Mouse (Mus musculus): ENCODE measurements around the gene Atxn7l2. TPM values are rescaled to one million over a fixed set of nuclear protein-coding genes. Genes with fewer than 3 reads are reported as not detected.

Gene Atxn7l2
- polyA plus RNA-seq, 1 experiment from 2014 or later: 3.4 TPM

DNA sequence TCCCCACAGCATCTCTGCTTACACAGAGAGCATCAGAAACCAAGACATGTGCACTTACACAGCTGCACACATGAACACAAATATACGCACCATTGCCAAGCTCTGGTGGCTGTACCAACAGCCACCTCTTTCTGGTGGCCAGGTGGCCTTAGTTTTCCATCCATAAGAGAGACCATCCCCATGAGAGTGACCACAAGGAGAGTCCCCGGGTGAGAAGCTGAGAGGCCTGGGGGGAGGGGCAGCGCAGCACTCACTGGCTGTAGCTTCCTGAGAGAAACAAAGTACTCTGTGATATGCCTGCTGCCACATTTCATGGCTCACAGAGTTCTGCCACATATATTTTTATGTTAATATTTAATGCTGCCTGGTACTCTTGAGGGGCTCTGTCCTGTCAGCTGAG lies 41.5 kb downstream of the Atxn7l2 start:
- no peak for ATAC-seq
- WGBS: 57% methylated on average over 3 of the region's 3 CpGs
- TF ChIP-seq CTCF (IDR thresholded peaks at IDR 0.05; ENCODE audit: low read depth): no peak
- Histone ChIP-seq H3K9me3 (ENCODE audit: control insufficient read depth) (no peaks in the 10 kb centered on the region), H3K9ac (ENCODE audit: low read depth, low read length) (no peak overlapping the region), H3K4me1 (replicated peaks; ENCODE audit: control insufficient read depth, insufficient read depth, low read length) (no peaks in the 10 kb centered on the region), H3K36me3 (ENCODE audit: control insufficient read depth, insufficient read depth) (no peaks in the 10 kb centered on the region), H3K4me3 (ENCODE audit: low read depth, low read length) (no peak overlapping the region), H3K27ac (ENCODE audit: low read depth, low read length) (no peak overlapping the region), H3K4me2 (replicated peaks; ENCODE audit: low read depth) (no peak overlapping the region), H3K27me3 (replicated peaks; ENCODE audit: control insufficient read depth, insufficient read depth, low read length) (no peaks in the 10 kb centered on the region)

DNA sequence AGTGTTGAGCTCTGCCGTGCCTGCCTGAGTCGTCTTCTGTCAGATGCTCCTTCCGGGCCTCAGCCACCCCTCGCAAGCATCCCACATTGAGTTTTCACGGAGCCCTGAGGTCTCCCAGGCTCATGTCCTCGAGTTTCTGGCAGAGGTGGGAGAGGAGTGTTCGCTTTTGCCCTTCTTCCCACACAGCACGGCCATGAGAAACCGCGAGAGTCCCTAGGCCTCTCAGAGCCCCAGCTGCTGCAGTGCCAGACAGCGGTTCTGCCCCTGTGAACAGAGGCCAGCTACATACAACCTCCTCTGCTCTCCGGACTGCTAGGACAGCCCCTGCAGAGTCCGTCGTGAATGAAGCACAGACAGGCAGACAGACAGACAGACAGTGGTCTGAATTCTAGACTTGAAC lies 43.2 kb downstream of the Atxn7l2 start:
- WGBS: 61% methylated on average over 14 of the region's 14 CpGs
- no peaks in the 10 kb centered on the region for H3K27me3 ChIP-seq (replicated peaks; ENCODE audit: control insufficient read depth, insufficient read depth, low read length)

DNA sequence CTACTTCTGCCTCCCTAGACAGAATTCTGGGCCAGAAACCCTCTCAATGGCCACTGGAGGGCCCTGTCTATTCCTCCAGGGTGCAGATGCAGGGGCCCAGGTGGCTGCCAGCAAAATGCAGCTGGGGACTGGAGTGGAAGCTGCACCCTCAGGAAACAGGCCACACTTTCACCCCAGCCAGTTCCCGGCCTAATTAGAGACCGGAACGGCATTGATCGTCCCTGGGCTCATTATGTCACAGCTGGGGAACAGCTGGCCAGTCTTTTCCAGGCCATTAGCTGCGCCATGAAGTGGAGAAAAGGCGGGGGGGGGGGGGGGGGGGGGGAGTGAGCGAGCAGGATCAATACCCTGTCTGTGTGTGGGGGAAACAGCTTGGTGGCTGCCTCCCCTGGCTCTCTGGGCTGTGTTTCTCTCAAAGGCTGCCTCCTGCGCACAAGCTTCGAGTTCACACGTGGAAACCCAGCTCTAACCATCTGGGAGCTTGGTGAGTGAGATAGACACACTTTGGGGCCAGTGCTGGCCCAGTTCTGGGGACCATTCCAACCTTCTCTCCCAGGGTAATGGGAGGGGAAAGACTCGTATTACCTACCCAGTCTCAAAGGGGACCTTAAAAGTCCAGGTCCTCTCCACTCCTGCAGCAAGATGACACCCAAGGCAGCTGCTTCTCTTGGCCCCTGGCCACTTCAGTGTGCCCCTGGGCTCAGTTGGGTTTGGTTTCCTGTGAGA lies 44.1 kb downstream of the Atxn7l2 start:
- TF ChIP-seq CTCF (IDR thresholded peaks at IDR 0.05; ENCODE audit: low read depth): peak; percentile 63
- Histone ChIP-seq H3K9me3 (ENCODE audit: control insufficient read depth) (no peaks in the 10 kb centered on the region), H3K27me3 (replicated peaks; ENCODE audit: control insufficient read depth, insufficient read depth, low read length) (no peaks in the 10 kb centered on the region), H3K4me3 (ENCODE audit: low read depth, low read length) (no peak overlapping the region), H3K27ac (ENCODE audit: low read depth, low read length) (no peak overlapping the region), H3K9ac (ENCODE audit: low read depth, low read length) (no peak overlapping the region), H3K36me3 (ENCODE audit: control insufficient read depth, insufficient read depth) (no peaks in the 10 kb centered on the region), H3K4me1 (replicated peaks; ENCODE audit: control insufficient read depth, insufficient read depth, low read length) (no peaks in the 10 kb centered on the region), H3K4me2 (replicated peaks; ENCODE audit: low read depth) (no peak overlapping the region)
- WGBS: 43% methylated on average over 10 of the region's 11 CpGs
- peak; percentile 34; the same call in 1 of the 2 replicates for ATAC-seq

More for the DNA sequence above, 43.2 kb downstream of the Atxn7l2 start:
- Histone ChIP-seq H3K36me3 (ENCODE audit: control insufficient read depth, insufficient read depth) (no peaks in the 10 kb centered on the region), H3K9me3 (ENCODE audit: control insufficient read depth) (no peaks in the 10 kb centered on the region), H3K4me1 (replicated peaks; ENCODE audit: control insufficient read depth, insufficient read depth, low read length) (no peaks in the 10 kb centered on the region), H3K4me3 (ENCODE audit: low read depth, low read length) (no peak overlapping the region), H3K4me2 (replicated peaks; ENCODE audit: low read depth) (no peak overlapping the region), H3K9ac (ENCODE audit: low read depth, low read length) (no peak overlapping the region), H3K27ac (ENCODE audit: low read depth, low read length) (no peak overlapping the region)
- TF ChIP-seq CTCF (IDR thresholded peaks at IDR 0.05; ENCODE audit: low read depth): no peak
- ATAC-seq: no peak

DNA sequence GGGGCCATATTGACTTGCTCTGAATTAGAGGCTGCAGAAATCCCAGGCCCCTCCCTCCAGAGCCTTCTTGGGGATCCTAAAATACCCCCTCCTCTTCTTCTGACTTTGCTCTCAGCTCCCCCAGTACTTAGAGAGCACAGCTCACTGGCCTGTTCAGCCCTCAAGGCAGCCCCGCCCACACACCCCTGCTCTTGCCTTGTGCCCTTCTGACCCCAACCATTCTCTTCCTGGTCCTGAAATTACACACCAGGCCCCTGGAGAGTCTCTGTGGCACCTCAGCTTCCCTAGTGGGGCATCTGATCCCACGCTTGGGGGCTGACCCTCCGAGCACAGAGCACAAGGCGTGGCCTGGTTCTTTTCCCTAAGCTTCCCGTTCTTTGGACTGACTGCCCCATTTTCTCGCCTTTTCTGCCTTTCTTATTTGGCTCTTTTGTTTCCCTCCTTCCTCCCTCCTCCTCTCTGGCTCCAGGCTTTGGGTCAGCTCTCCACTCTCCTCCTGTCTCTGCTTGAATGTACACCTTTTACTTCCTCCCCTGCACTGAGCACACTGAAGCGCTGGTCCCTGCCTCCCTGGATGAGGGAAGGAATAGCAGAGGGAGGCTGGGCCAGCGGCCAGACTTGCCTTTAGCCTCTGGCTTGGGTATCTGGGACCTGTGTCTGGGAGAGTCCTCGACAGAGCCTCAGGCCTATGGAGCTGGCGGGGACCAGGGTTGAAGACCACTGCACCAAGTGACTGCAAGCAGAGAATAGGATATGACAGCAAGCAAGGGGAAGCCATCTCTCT lies 45.0 kb downstream of the Atxn7l2 start:
- no peak overlapping the region for H3K9ac ChIP-seq (ENCODE audit: low read depth, low read length)
- H3K9me3 ChIP-seq (ENCODE audit: control insufficient read depth): no peaks in the 10 kb centered on the region
- WGBS: 42% methylated on average over 10 of the region's 10 CpGs
- H3K27ac ChIP-seq (ENCODE audit: low read depth, low read length): no peak overlapping the region
- H3K4me3 ChIP-seq (ENCODE audit: low read depth, low read length): no peak overlapping the region
- H3K27me3 ChIP-seq (replicated peaks; ENCODE audit: control insufficient read depth, insufficient read depth, low read length): no peaks in the 10 kb centered on the region
- H3K4me1 ChIP-seq (replicated peaks; ENCODE audit: control insufficient read depth, insufficient read depth, low read length): no peaks in the 10 kb centered on the region
- 0 out of 2 replicates have a peak overlapping the region, but pooled peaks have one; percentile 4 for H3K4me2 ChIP-seq (replicated peaks; ENCODE audit: low read depth)
- TF ChIP-seq CTCF (IDR thresholded peaks at IDR 0.05; ENCODE audit: low read depth): no peak
- ATAC-seq: 0 out of 2 replicates have a peak, but pooled peaks have one; percentile 44
- no peaks in the 10 kb centered on the region for H3K36me3 ChIP-seq (ENCODE audit: control insufficient read depth, insufficient read depth)

DNA sequence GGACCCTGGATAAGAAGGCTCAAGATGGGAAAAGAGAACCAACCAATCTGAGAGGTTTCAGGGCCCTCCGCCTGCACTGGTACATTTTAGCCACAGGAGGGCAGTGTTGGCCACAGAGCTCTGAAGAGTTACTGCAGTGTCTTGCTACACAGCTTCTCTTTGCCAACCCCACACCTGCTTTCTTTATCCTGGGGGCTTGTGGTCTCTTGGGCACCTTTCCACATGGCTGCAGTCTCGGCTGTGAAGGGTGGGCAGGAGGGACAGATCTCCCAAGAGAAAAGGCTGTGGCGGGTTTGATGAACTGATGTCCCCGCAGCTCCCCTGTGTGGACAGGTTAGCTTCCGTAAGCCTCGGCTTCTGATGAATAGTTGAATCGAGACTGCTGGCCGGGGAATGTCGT lies 45.9 kb downstream of the Atxn7l2 start:
- peak overlapping the region; percentile 20; the same call in 1 of the 2 replicates for H3K4me3 ChIP-seq (ENCODE audit: low read depth, low read length)
- WGBS: 13% methylated on average over 9 of the region's 9 CpGs

GRCm38 (mm10) chr3:108164091-108164490 lies 46.6 kb downstream of the Atxn7l2 start:
- Histone ChIP-seq H3K9ac (ENCODE audit: low read depth, low read length) (no peak overlapping the region), H3K36me3 (ENCODE audit: control insufficient read depth, insufficient read depth) (no peaks in the 10 kb centered on the region), H3K4me1 (replicated peaks; ENCODE audit: control insufficient read depth, insufficient read depth, low read length) (no peaks in the 10 kb centered on the region), H3K4me3 (ENCODE audit: low read depth, low read length) (no peak overlapping the region), H3K4me2 (replicated peaks; ENCODE audit: low read depth) (no peak overlapping the region), H3K27me3 (replicated peaks; ENCODE audit: control insufficient read depth, insufficient read depth, low read length) (no peaks in the 10 kb centered on the region), H3K27ac (ENCODE audit: low read depth, low read length) (no peak overlapping the region), H3K9me3 (ENCODE audit: control insufficient read depth) (no peaks in the 10 kb centered on the region)
- no peak for ATAC-seq
- 66% methylated on average over 5 of the region's 5 CpGs for WGBS
- no peak for TF ChIP-seq CTCF (IDR thresholded peaks at IDR 0.05; ENCODE audit: low read depth)

More for the DNA sequence above, 45.9 kb downstream of the Atxn7l2 start:
- H3K27me3 ChIP-seq (replicated peaks; ENCODE audit: control insufficient read depth, insufficient read depth, low read length): no peaks in the 10 kb centered on the region
- no peak overlapping the region for H3K9ac ChIP-seq (ENCODE audit: low read depth, low read length)
- ATAC-seq: 0 out of 2 replicates have a peak, but pooled peaks have one; percentile 47
- no peaks in the 10 kb centered on the region for H3K36me3 ChIP-seq (ENCODE audit: control insufficient read depth, insufficient read depth)
- H3K4me1 ChIP-seq (replicated peaks; ENCODE audit: control insufficient read depth, insufficient read depth, low read length): no peaks in the 10 kb centered on the region
- H3K9me3 ChIP-seq (ENCODE audit: control insufficient read depth): no peaks in the 10 kb centered on the region
- peak overlapping the region; percentile 60 for H3K4me2 ChIP-seq (replicated peaks; ENCODE audit: low read depth)
- TF ChIP-seq CTCF (IDR thresholded peaks at IDR 0.05; ENCODE audit: low read depth): peak; percentile 98
- no peak overlapping the region for H3K27ac ChIP-seq (ENCODE audit: low read depth, low read length)
